In genomic region chr3:58683346-58683745, GRCm38 (mm10) we compare ENCODE assay signal across 28 mouse cellular contexts. TPM values are rescaled to one million over a fixed set of nuclear protein-coding genes. Genes with fewer than 3 reads are reported as not detected.
A peak's percentile ranks its signal among the peaks of the same experiment; 100 is the strongest.
DNase-seq lines count a peak whose midpoint lies in the region; ATAC-seq and TF ChIP-seq lines count a peak whose summit lies in the region.
"Had no signal": no experiment of that assay in that cellular context is flagged by ENCODE, and none has a peak within 500 bp of the region (broad histone marks: within the 10 kb centered on the region; RNA-seq: fewer than 3 reads in every experiment).

No protein-coding gene starts in this region.

- H3K27ac ChIP-seq in liver, postnatal 0 days (ENCODE audit: low read depth): peak overlapping the region; percentile 74
- H3K27ac ChIP-seq in liver, embryonic 12.5 days: no peak overlapping the region
- H3K27ac ChIP-seq: forebrain, embryonic 10.5 days; forebrain, embryonic 13.5 days; heart, adult 2 months; heart, embryonic 10.5 days; heart, embryonic 13.5 days; hindbrain, embryonic 14.5 days; hindbrain, postnatal 0 days had no signal

- H3K9me3 ChIP-seq in liver, postnatal 0 days (ENCODE audit: low read length): no peaks in the 10 kb centered on the region
- no peaks in the 10 kb centered on the region for H3K9me3 ChIP-seq in liver, embryonic 12.5 days (replicated peaks)
- H3K9me3 ChIP-seq: forebrain, embryonic 10.5 days; forebrain, embryonic 13.5 days; heart, embryonic 10.5 days; heart, embryonic 13.5 days had no signal

- WGBS in liver, postnatal 0 days (ENCODE audit: insufficient replicate concordance): 70% methylated on average over 7 of the region's 7 CpGs
- 73% methylated on average over 7 of the region's 7 CpGs for WGBS in liver, embryonic 12.5 days (ENCODE audit: insufficient replicate concordance)

- no peak overlapping the region for H3K4me3 ChIP-seq in liver, postnatal 0 days (ENCODE audit: low read depth, low read length)
- no peak overlapping the region for H3K4me3 ChIP-seq in liver, embryonic 12.5 days
- H3K4me3 ChIP-seq: forebrain, embryonic 10.5 days; forebrain, embryonic 13.5 days; heart, adult 2 months; heart, embryonic 10.5 days; heart, embryonic 13.5 days had no signal

- DNase-seq in adrenal gland, adult 2 months: peak; percentile 80
- DNase-seq in adrenal gland, postnatal 25 days: no peak
- DNase-seq in liver, postnatal 0 days: no peak
- DNase-seq in adrenal gland, adult 8-10 months: peak; percentile 79
- peak; percentile 52 to 59 for DNase-seq in adrenal gland, postnatal 36 days
- no peak for DNase-seq in layer of hippocampus, adult 11-12 months (ENCODE audit: low spot score)
- DNase-seq: B cell, adult 2 months; cerebellum, adult 18-20 months; cerebellum, adult 9-10 months; cerebellum, postnatal 14 days; gastrocnemius, postnatal 10 days; gastrocnemius, postnatal 36 days; heart, adult 2 months; heart, postnatal 14 days; heart, postnatal 4 days had no signal

- TF ChIP-seq EP300 in liver, postnatal 0 days (IDR thresholded peaks at IDR 0.05; ENCODE audit: low read depth): no peak

- no peak overlapping the region for H3K4me2 ChIP-seq in liver, postnatal 0 days (ENCODE audit: low read depth, low read length)
- no peak overlapping the region for H3K4me2 ChIP-seq in liver, embryonic 12.5 days
- H3K4me2 ChIP-seq: forebrain, embryonic 13.5 days; heart, embryonic 13.5 days; hindbrain, embryonic 14.5 days had no signal

- H3K4me1 ChIP-seq in liver, postnatal 0 days (ENCODE audit: insufficient read depth): peaks cover 34% of the 10 kb centered on the region
- H3K4me1 ChIP-seq in liver, embryonic 12.5 days: peaks cover 3% of the 10 kb centered on the region; the same call in 1 of the 2 replicates

- no peak for TF ChIP-seq CTCF in liver, postnatal 0 days (IDR thresholded peaks at IDR 0.05; ENCODE audit: low read depth)

- 0 out of 2 replicates have a peak, but pooled peaks cover 5% of the 10 kb centered on the region for H3K36me3 ChIP-seq in liver, postnatal 0 days (replicated peaks; ENCODE audit: insufficient read depth, low read length)
- H3K36me3 ChIP-seq in liver, embryonic 12.5 days: no peaks in the 10 kb centered on the region
- H3K36me3 ChIP-seq: forebrain, embryonic 10.5 days; heart, embryonic 10.5 days; heart, embryonic 13.5 days had no signal

- no peak for ATAC-seq in liver, postnatal 0 days
- ATAC-seq in liver, embryonic 12.5 days: no peak
- ATAC-seq: forebrain, embryonic 13.5 days; forebrain, embryonic 16.5 days; hindbrain, postnatal 0 days; inflammation-experienced regulatory T-cells, adult 6 months had no signal

- H3K27me3 ChIP-seq in liver, postnatal 0 days (ENCODE audit: insufficient read depth, low read length): no peaks in the 10 kb centered on the region
- H3K27me3 ChIP-seq in liver, embryonic 12.5 days (replicated peaks): no peaks in the 10 kb centered on the region
- H3K27me3 ChIP-seq: forebrain, embryonic 13.5 days; heart, embryonic 13.5 days had no signal

- H3K9ac ChIP-seq in liver, postnatal 0 days (replicated peaks): no peak overlapping the region
- no peak overlapping the region for H3K9ac ChIP-seq in liver, embryonic 12.5 days
- H3K9ac ChIP-seq: forebrain, embryonic 13.5 days; heart, embryonic 13.5 days; hindbrain, embryonic 14.5 days had no signal

RNA-seq across cellular contexts. Expression of gene Siah2, which starts 8.9 kb away (rescaled TPM):
- 10 to 100 TPM; 14.4 to 28.6 TPM for total RNA-seq in adrenal gland, adult 2 months (2021)
- polyA plus RNA-seq in adrenal gland, adult 2 months (2012; rRNA removed): 36.0 and 52.3 TPM in 2 replicates
- 20.2 and 20.5 TPM in 2 replicates for total RNA-seq in adrenal gland, postnatal 25 days (2021)
- 7.1 and 8.6 TPM in 2 replicates for polyA plus RNA-seq in liver, postnatal 0 days (2015; fragmentation: Nextera tagmentation; extraction: Ambion mirVana)
- 5.6 TPM in 2 replicates for polyA plus RNA-seq in liver, embryonic 12.5 days (2016; fragmentation: Nextera tagmentation; extraction: Ambion mirVana)
- 10 to 100 TPM; 14.2 to 23.9 (median 15.3) TPM for total RNA-seq in adrenal gland, adult 8-10 months (2022)
- total RNA-seq in adrenal gland, postnatal 36 days (2021): 10 to 100 TPM; 29.5 to 30.1 TPM

RNA-seq across cellular contexts. Expression of gene Erich6, which starts 46.3 kb away (rescaled TPM):
- under 1 TPM; 0.12 to 0.21 TPM for total RNA-seq in adrenal gland, adult 2 months (2021)
- not detected in 2 replicates for polyA plus RNA-seq in adrenal gland, adult 2 months (2012; rRNA removed)
- not detected in 2 replicates for total RNA-seq in adrenal gland, postnatal 25 days (2021)
- not detected in 2 replicates for polyA plus RNA-seq in liver, postnatal 0 days (2015; fragmentation: Nextera tagmentation; extraction: Ambion mirVana)
- not detected in 2 replicates for polyA plus RNA-seq in liver, embryonic 12.5 days (2016; fragmentation: Nextera tagmentation; extraction: Ambion mirVana)
- under 1 TPM in 3 of 4 experiments, not detected in 1; 0.13 to 0.31 (median 0.25) TPM for total RNA-seq in adrenal gland, adult 8-10 months (2022)
- total RNA-seq in adrenal gland, postnatal 36 days (2021): under 1 TPM in 1 of 2 experiments, not detected in 1; 0.17 TPM
- total RNA-seq: gastrocnemius, adult 18-20 months; gastrocnemius, postnatal 36 days; granulocyte monocyte progenitor cell, adult 5-6 weeks; heart, adult 2 months; hindbrain, postnatal 0 days; MEL had no signal
- polyA plus RNA-seq: embryonic facial prominence, embryonic 11.5 days; forebrain, embryonic 10.5 days; forebrain, embryonic 16.5 days; inflammation-experienced regulatory T-cells, adult 6 months had no signal

Comparison
In these comparisons a context has a peak if more than half of its experiments do, and no peak if none do; other contexts are left out.
1. DNase-seq: peak in adrenal gland, adult 2 months (single experiment), adrenal gland, adult 8-10 months (single experiment) and adrenal gland, postnatal 36 days (2 of 2); none in adrenal gland, postnatal 25 days (single experiment), liver, postnatal 0 days (single experiment) and layer of hippocampus, adult 11-12 months (single experiment).